Mouse (Mus musculus) ovary, postnatal 14 days (tissue): ENCODE measurements at regions not wholly inside any gene's neighbourhood (a gene's known extent, or its start where the extent isn't known, plus 50 kb on each side); places are given as distances from the start of the nearest gene placed in this dataset.
A peak's percentile ranks its signal among the peaks of the same experiment; 100 is the strongest.

Experiments
- DNase-seq: peaks from one replicate; pipeline ENCODE4 v3.0.0; 2022; ENCODE audit warnings: low spot score

GRCm38 (mm10) chr6:95058017-95058416 is 59.0 kb upstream of the Kbtbd8 start:
- DNase-seq, result peak; percentile 11

GRCm38 (mm10) chr6:95056222-95056621 is 60.8 kb upstream of the Kbtbd8 start:
- DNase-seq, result no peak

GRCm38 (mm10) chr6:95053717-95054382 is 63.2 kb upstream of the Kbtbd8 start:
- DNase-seq, result no peak

GRCm38 (mm10) chr6:95041351-95041750 is 75.7 kb upstream of the Kbtbd8 start:
- peak; percentile 3 for DNase-seq

- no peak for DNase-seq
Measured at GRCm38 (mm10) chr6:95024239-95024638, 92.8 kb upstream of the Kbtbd8 start.

- no peak for DNase-seq
Measured at GRCm38 (mm10) chr6:95021724-95022123, 95.3 kb upstream of the Kbtbd8 start.

GRCm38 (mm10) chr6:95017911-95018310 is 99.1 kb upstream of the Kbtbd8 start:
- no peak for DNase-seq

GRCm38 (mm10) chr6:95017484-95017883 is 99.6 kb upstream of the Kbtbd8 start:
- no peak for DNase-seq

GRCm38 (mm10) chr6:95013096-95013495 is 103.9 kb upstream of the Kbtbd8 start:
- no peak for DNase-seq

GRCm38 (mm10) chr6:95006485-95006884 is 110.6 kb upstream of the Kbtbd8 start:
- no peak for DNase-seq

GRCm38 (mm10) chr6:95003716-95004115 is 113.3 kb upstream of the Kbtbd8 start:
- DNase-seq, result no peak

- DNase-seq, result peak; percentile 1
Measured at GRCm38 (mm10) chr6:94999562-94999961, 117.5 kb upstream of the Kbtbd8 start.

- no peak for DNase-seq
Measured at GRCm38 (mm10) chr6:94999002-94999401, 118.0 kb upstream of the Kbtbd8 start.

GRCm38 (mm10) chr6:94998371-94998770 is 118.7 kb upstream of the Kbtbd8 start:
- no peak for DNase-seq

GRCm38 (mm10) chr6:94994376-94994775 is 122.7 kb upstream of the Kbtbd8 start:
- DNase-seq, result no peak

- no peak for DNase-seq
Measured at GRCm38 (mm10) chr6:94987427-94987826, 129.6 kb upstream of the Kbtbd8 start.

GRCm38 (mm10) chr6:94986346-94986745 is 130.7 kb upstream of the Kbtbd8 start:
- peak; percentile 30 for DNase-seq

- no peak for DNase-seq
Measured at GRCm38 (mm10) chr6:94984411-94984895, 132.6 kb upstream of the Kbtbd8 start.

GRCm38 (mm10) chr6:94968683-94969082 is 148.4 kb upstream of the Kbtbd8 start:
- no peak for DNase-seq

GRCm38 (mm10) chr6:94966962-94967361 is 150.1 kb upstream of the Kbtbd8 start:
- DNase-seq, result no peak

GRCm38 (mm10) chr6:94963204-94963603 is 153.8 kb upstream of the Kbtbd8 start:
- no peak for DNase-seq

GRCm38 (mm10) chr6:94962411-94963087 is 154.5 kb upstream of the Kbtbd8 start:
- no peak for DNase-seq

GRCm38 (mm10) chr6:94961821-94962220 is 155.2 kb upstream of the Kbtbd8 start:
- no peak for DNase-seq

GRCm38 (mm10) chr6:94957990-94958389 is 159.1 kb upstream of the Kbtbd8 start:
- DNase-seq, result no peak
